Mouse (Mus musculus) common myeloid progenitor, adult 5-6 weeks (primary cell): Measurements from ENCODE around the gene Tyw5. TPM values are rescaled to one million over a fixed set of nuclear protein-coding genes. Genes with fewer than 3 reads are reported as not detected.

ENCODE experiments used
- ATAC-seq: replicated peaks from 2 replicates; pipeline ENCODE4 v1.8.0; 2016; ENCODE audit warnings: low read depth, mild to moderate bottlenecking, moderate TSS enrichment, inconsistent platforms; ENCODE audit not compliant: poor library complexity, severe bottlenecking
- total RNA-seq: library from RNA; stranded (forward); fragments of 200-1000, 187-1606 nt; gene quantifications from 2 replicates; pipeline ENCODE4 v1.2.3, GENCODE M21; 2017

Tyw5 gene
- total RNA-seq, 1 experiment from 2014 or later: 22.1 TPM

- no peak for ATAC-seq
Measured at GRCm38 (mm10) chr1:57388402-57389155, 18.3 kb downstream of the Tyw5 start.

- no peak for ATAC-seq
Measured at GRCm38 (mm10) chr1:57387876-57388275, 19.0 kb downstream of the Tyw5 start.

- ATAC-seq: no peak
Measured at GRCm38 (mm10) chr1:57386519-57386918, 20.4 kb downstream of the Tyw5 start.

- peak; percentile 95 for ATAC-seq
Measured at GRCm38 (mm10) chr1:57377376-57378341, 29.2 kb downstream of the Tyw5 start, which contains the start of gene 1700066M21Rik. TSS of gene 1700066M21Rik (plus strand) at chr1:57377620.

GRCm38 (mm10) chr1:57376806-57377205 lies 30.1 kb downstream of the Tyw5 start:
- 0 out of 2 replicates have a peak, but pooled peaks have one; percentile 2 for ATAC-seq

- no peak for ATAC-seq
Measured at GRCm38 (mm10) chr1:57375276-57375675, 31.6 kb downstream of the Tyw5 start.

GRCm38 (mm10) chr1:57370451-57370850 lies 36.5 kb downstream of the Tyw5 start:
- ATAC-seq: peak; percentile 83

GRCm38 (mm10) chr1:57369111-57369510 lies 37.8 kb downstream of the Tyw5 start:
- no peak for ATAC-seq

- ATAC-seq: no peak
Measured at GRCm38 (mm10) chr1:57367446-57367845, 39.5 kb downstream of the Tyw5 start.

- no peak for ATAC-seq
Measured at GRCm38 (mm10) chr1:57358546-57358945, 48.4 kb downstream of the Tyw5 start.

- ATAC-seq: no peak
Measured at GRCm38 (mm10) chr1:57351941-57352340, 55.0 kb downstream of the Tyw5 start.

- no peak for ATAC-seq
Measured at GRCm38 (mm10) chr1:57347487-57347886, 59.4 kb downstream of the Tyw5 start.

GRCm38 (mm10) chr1:57341197-57341596 lies 65.7 kb downstream of the Tyw5 start:
- no peak for ATAC-seq

GRCm38 (mm10) chr1:57339156-57339796 lies 67.6 kb downstream of the Tyw5 start:
- 0 out of 2 replicates have a peak, but pooled peaks have one; percentile 29 for ATAC-seq

Other genes with a start within 250 kb of the Tyw5 start
- gene 1700066M21Rik, start 29.5 kb downstream of the Tyw5 start, total RNA-seq: 14.2 and 18.7 TPM in 2 replicates
- 11.3 and 16.8 TPM in 2 replicates for gene Maip1, start 773 bp downstream of the Tyw5 start, total RNA-seq